Mouse (Mus musculus) cerebellum, adult 2 months (tissue): ENCODE data around the gene 4931414P19Rik.

Experiments
- CTCF ChIP-seq: fragments of 200-500 bp; IDR thresholded peaks from 2 replicates; pipeline ENCODE4 v1.5.1; 2011; ENCODE audit warnings: low read depth, mild to moderate bottlenecking, control low read depth, low read length, moderate library complexity, borderline replicate concordance; ENCODE audit not compliant: insufficient read depth
- POLR2A ChIP-seq: fragments of 200-500 bp; IDR thresholded peaks from 2 replicates; pipeline ENCODE4 v1.6.1; 2011; ENCODE audit warnings: low read length, control low read depth, borderline replicate concordance; ENCODE audit not compliant: insufficient read depth

DNA sequence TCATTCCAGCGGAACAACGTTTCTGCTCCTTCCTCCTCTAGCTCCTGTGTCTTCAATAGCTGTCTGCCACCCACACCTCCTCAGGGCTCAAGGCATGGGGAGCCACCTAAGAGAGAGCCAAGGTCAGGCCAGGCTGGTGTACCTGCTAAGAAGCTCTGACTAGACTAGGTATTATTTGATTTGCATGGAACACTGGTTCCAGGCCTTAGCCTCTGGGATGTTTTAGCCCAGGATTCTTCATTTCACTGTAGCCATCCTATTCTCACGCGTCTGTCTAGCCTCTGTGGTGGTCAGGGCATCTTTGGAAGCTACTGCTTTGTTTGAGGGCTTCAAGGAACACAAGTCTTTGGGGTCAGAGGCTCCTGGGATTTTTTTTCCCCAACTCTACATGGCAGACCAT, 33.7 kb downstream of the 4931414P19Rik start:
- TF ChIP-seq CTCF (no peak), POLR2A (no peak)
